Mouse (Mus musculus) spleen, adult 2 months (tissue): ENCODE results near the gene Cep104.

ENCODE experiments used
- CTCF ChIP-seq: fragments of 200-500 bp; IDR thresholded peaks from 2 replicates; pipeline ENCODE4 v1.5.1; 2011; ENCODE audit warnings: mild to moderate bottlenecking, inconsistent platforms; ENCODE audit not compliant: insufficient read depth, insufficient read length, insufficient replicate concordance; ENCODE audit errors: extremely low read depth
- POLR2A ChIP-seq: fragments of 200-500 bp; IDR thresholded peaks from 2 replicates; pipeline ENCODE4 v1.6.1; 2011; ENCODE audit warnings: low read depth, low read length, inconsistent platforms

DNA sequence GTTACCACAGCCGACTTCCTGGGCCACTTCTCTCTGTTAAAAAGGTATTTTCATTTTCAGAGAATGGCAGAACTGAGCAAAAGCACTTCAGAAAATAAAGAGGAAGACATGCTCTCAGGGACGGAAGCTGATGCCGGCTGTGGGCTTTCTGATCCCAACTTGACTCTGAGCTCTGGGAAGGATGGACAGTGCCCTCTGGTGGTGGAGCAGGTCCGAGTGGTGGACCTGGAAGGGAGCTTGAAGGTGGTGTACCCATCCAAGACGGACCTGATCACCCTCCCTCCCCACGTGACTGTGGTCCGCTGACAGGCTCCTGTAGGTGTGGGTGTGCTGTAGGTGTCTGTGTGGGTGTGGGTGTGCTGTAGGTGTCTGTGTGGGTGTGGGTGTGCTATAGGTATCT lies 44.6 kb downstream of the Cep104 start:
- TF ChIP-seq POLR2A (no peak), CTCF (peak; percentile 64)
